Mouse (Mus musculus) forebrain, embryonic 12.5 days (tissue): Measurements from ENCODE around the gene Maco1. TPM values are rescaled to one million over a fixed set of nuclear protein-coding genes. Genes with fewer than 3 reads are reported as not detected.
"Not testable (repeated sequence)": the region's sequence is repeated elsewhere in the genome, so short reads cannot be mapped to it uniquely, and the experiment has no call there.

Source experiments
- ATAC-seq: fragments of 200-750 bp; cut with Nextera tagmentation; 2 replicates; pipeline ENCODE4 v1.8.0; 2017; ENCODE audit warnings: moderate TSS enrichment; ENCODE audit not compliant: low FRiP score
- H3K27ac ChIP-seq: fragments of 300-500 bp; sonication (generic); 2 replicates; pipeline ENCODE4 v1.5.1; 2016; ENCODE audit warnings: mild to moderate bottlenecking
- H3K27me3 ChIP-seq: fragments of 300-500 bp; sonication (generic); 2 replicates; pipeline ENCODE4 v1.6.1; 2016; ENCODE audit warnings: mild to moderate bottlenecking
- H3K36me3 ChIP-seq: fragments of 300-500 bp; sonication (generic); replicated peaks from 2 replicates; pipeline ENCODE4 v1.6.1; 2016; ENCODE audit warnings: mild to moderate bottlenecking
- H3K4me1 ChIP-seq: fragments of 300-500 bp; sonication (generic); 2 replicates; pipeline ENCODE4 v1.6.1; 2016
- H3K4me2 ChIP-seq: fragments of 300-500 bp; sonication (generic); 2 replicates; pipeline ENCODE4 v1.6.1; 2016; ENCODE audit warnings: mild to moderate bottlenecking, moderate library complexity
- H3K4me3 ChIP-seq: fragments of 300-500 bp; sonication (generic); replicated peaks from 2 replicates; pipeline ENCODE4 v1.5.1; 2016; ENCODE audit warnings: mild to moderate bottlenecking
- H3K9ac ChIP-seq: fragments of 300-500 bp; sonication (generic); 2 replicates; pipeline ENCODE4 v1.6.1; 2016; ENCODE audit warnings: mild to moderate bottlenecking
- H3K9me3 ChIP-seq: fragments of 300-500 bp; sonication (generic); 2 replicates; pipeline ENCODE4 v1.6.1; 2016
- WGBS: fragments of 180-500 bp; shearing (Covaris S2); methylation state at CpG from one replicate; pipeline ENCODE4 v1.1.7; 2016; 5-methylcytosine and 5-hydroxymethylcytosine counted together
- polyA plus RNA-seq: library from polyadenylated mRNA; unstranded; fragments of >200 nt; fragmentation: Nextera tagmentation; extraction: Ambion mirVana; gene quantifications from 2 replicates; pipeline ENCODE4 v1.2.1, GENCODE M21; 2016

Maco1 gene
- polyA plus RNA-seq, 1 experiment from 2014 or later, result 79.9 TPM

- H3K27ac ChIP-seq, result no peak overlapping the region
- ATAC-seq, result no peak
- WGBS, result 38% methylated on average over 3 of the region's 3 CpGs
- no peak overlapping the region for H3K4me3 ChIP-seq
- no peaks in the 10 kb centered on the region for H3K36me3 ChIP-seq
- H3K9ac ChIP-seq, result no peak overlapping the region
- H3K9me3 ChIP-seq, result no peaks in the 10 kb centered on the region
- H3K27me3 ChIP-seq, result peaks cover 28% of the 10 kb centered on the region
- H3K4me1 ChIP-seq, result peaks cover 19% of the 10 kb centered on the region
- H3K4me2 ChIP-seq, result no peak overlapping the region
Measured at GRCm38 (mm10) chr4:134855371-134855770, 2.2 kb upstream of the Maco1 start.

- H3K9ac ChIP-seq, result peak overlapping the region; percentile 65
- H3K9me3 ChIP-seq, result no peaks in the 10 kb centered on the region
- H3K27ac ChIP-seq, result peak overlapping the region; percentile 96
- peak; percentile 95 for ATAC-seq
- peak overlapping the region; percentile 100 for H3K4me3 ChIP-seq
- peak overlapping the region; percentile 66 for H3K4me2 ChIP-seq
- no peaks in the 10 kb centered on the region for H3K36me3 ChIP-seq
- peaks cover 19% of the 10 kb centered on the region for H3K4me1 ChIP-seq
- peaks cover 28% of the 10 kb centered on the region for H3K27me3 ChIP-seq
- WGBS, result 1% methylated on average over 84 of the region's 91 CpGs
Measured at GRCm38 (mm10) chr4:134853637-134854485, 716 bp upstream of the Maco1 start.

GRCm38 (mm10) chr4:134852438-134853255 is 498 bp downstream of the Maco1 start:
- peak; percentile 36 for ATAC-seq
- Histone ChIP-seq H3K9me3 (no peaks in the 10 kb centered on the region), H3K27ac (peak overlapping the region; percentile 96), H3K4me2 (peak overlapping the region; percentile 77), H3K4me3 (peak overlapping the region; percentile 100), H3K9ac (peak overlapping the region; percentile 100), H3K4me1 (peaks cover 22% of the 10 kb centered on the region), H3K27me3 (peaks cover 28% of the 10 kb centered on the region), H3K36me3 (no peaks in the 10 kb centered on the region)
- under 1% methylated on average over 80 of the region's 106 CpGs for WGBS

GRCm38 (mm10) chr4:134851876-134852275 is 1.3 kb downstream of the Maco1 start:
- Histone ChIP-seq H3K36me3 (no peaks in the 10 kb centered on the region), H3K27ac (no peak overlapping the region), H3K4me3 (peak overlapping the region; percentile 100), H3K4me1 (peaks cover 26% of the 10 kb centered on the region), H3K9ac (peak overlapping the region; percentile 100), H3K27me3 (peaks cover 25% of the 10 kb centered on the region), H3K4me2 (peak overlapping the region; percentile 77), H3K9me3 (no peaks in the 10 kb centered on the region)
- 12% methylated on average over 14 of the region's 14 CpGs for WGBS
- no peak for ATAC-seq

- H3K4me1 ChIP-seq, result peaks cover 26% of the 10 kb centered on the region
- H3K9ac ChIP-seq, result 0 out of 2 replicates have a peak overlapping the region, but pooled peaks have one; percentile 100
- H3K27ac ChIP-seq, result no peak overlapping the region
- H3K27me3 ChIP-seq, result peaks cover 19% of the 10 kb centered on the region
- no peaks in the 10 kb centered on the region for H3K9me3 ChIP-seq
- 24% methylated on average over 2 of the region's 2 CpGs for WGBS
- H3K36me3 ChIP-seq, result no peaks in the 10 kb centered on the region
- peak overlapping the region; percentile 77 for H3K4me2 ChIP-seq
- no peak for ATAC-seq
- H3K4me3 ChIP-seq, result peak overlapping the region; percentile 100
Measured at GRCm38 (mm10) chr4:134851236-134851635, 1.9 kb downstream of the Maco1 start.

GRCm38 (mm10) chr4:134850551-134850950 is 2.6 kb downstream of the Maco1 start:
- no peak overlapping the region for H3K9ac ChIP-seq
- ATAC-seq, result no peak
- H3K27me3 ChIP-seq, result peaks cover 12% of the 10 kb centered on the region
- H3K9me3 ChIP-seq, result no peaks in the 10 kb centered on the region
- no peaks in the 10 kb centered on the region for H3K36me3 ChIP-seq
- 80% methylated on average over 4 of the region's 4 CpGs for WGBS
- no peak overlapping the region for H3K27ac ChIP-seq
- H3K4me3 ChIP-seq, result no peak overlapping the region; the same call in 1 of the 2 replicates
- peaks cover 26% of the 10 kb centered on the region for H3K4me1 ChIP-seq
- H3K4me2 ChIP-seq, result peak overlapping the region; percentile 23; the same call in 1 of the 2 replicates

GRCm38 (mm10) chr4:134847587-134847986 is 5.6 kb downstream of the Maco1 start:
- H3K36me3 ChIP-seq, result no peaks in the 10 kb centered on the region
- no peaks in the 10 kb centered on the region for H3K9me3 ChIP-seq
- H3K4me1 ChIP-seq, result peaks cover 23% of the 10 kb centered on the region
- H3K4me2 ChIP-seq, result no peak overlapping the region
- ATAC-seq, result no peak
- H3K27ac ChIP-seq, result no peak overlapping the region
- no peak overlapping the region for H3K4me3 ChIP-seq
- H3K9ac ChIP-seq, result no peak overlapping the region
- 89% methylated on average over 4 of the region's 4 CpGs for WGBS
- no peaks in the 10 kb centered on the region for H3K27me3 ChIP-seq

GRCm38 (mm10) chr4:134843566-134843965 is 9.6 kb downstream of the Maco1 start:
- H3K27ac ChIP-seq, result no peak overlapping the region
- 93% methylated on average over 4 of the region's 4 CpGs for WGBS
- no peaks in the 10 kb centered on the region for H3K36me3 ChIP-seq
- no peak overlapping the region for H3K9ac ChIP-seq
- H3K4me1 ChIP-seq, result peaks cover 7% of the 10 kb centered on the region; the same call in 1 of the 2 replicates
- H3K4me3 ChIP-seq, result no peak overlapping the region
- no peak for ATAC-seq
- H3K27me3 ChIP-seq, result no peaks in the 10 kb centered on the region
- no peak overlapping the region for H3K4me2 ChIP-seq
- no peaks in the 10 kb centered on the region for H3K9me3 ChIP-seq

- no peaks in the 10 kb centered on the region for H3K4me1 ChIP-seq
- WGBS, result 85% methylated on average over 1 of the region's 1 CpGs
- H3K4me2 ChIP-seq, result no peak overlapping the region
- no peaks in the 10 kb centered on the region for H3K27me3 ChIP-seq
- no peak overlapping the region for H3K9ac ChIP-seq
- no peak overlapping the region for H3K4me3 ChIP-seq
- no peak overlapping the region for H3K27ac ChIP-seq
- ATAC-seq, result no peak
- H3K36me3 ChIP-seq, result peaks cover 8% of the 10 kb centered on the region
- H3K9me3 ChIP-seq, result no peaks in the 10 kb centered on the region
Measured at GRCm38 (mm10) chr4:134840231-134840630, 12.9 kb downstream of the Maco1 start.

GRCm38 (mm10) chr4:134838706-134839105 is 14.4 kb downstream of the Maco1 start:
- not testable (repeated sequence) for H3K4me1 ChIP-seq, H3K9ac ChIP-seq, H3K27me3 ChIP-seq, H3K4me2 ChIP-seq, ATAC-seq, H3K4me3 ChIP-seq, H3K9me3 ChIP-seq, H3K27ac ChIP-seq
- H3K36me3 ChIP-seq, result peaks cover 13% of the 10 kb centered on the region
- WGBS, result 90% methylated on average over 3 of the region's 3 CpGs

GRCm38 (mm10) chr4:134838221-134838620 is 14.9 kb downstream of the Maco1 start:
- ATAC-seq, result no peak
- 96% methylated on average over 1 of the region's 1 CpGs for WGBS
- Histone ChIP-seq H3K27ac (no peak overlapping the region), H3K4me2 (no peak overlapping the region), H3K4me3 (no peak overlapping the region), H3K27me3 (no peaks in the 10 kb centered on the region), H3K36me3 (peaks cover 13% of the 10 kb centered on the region), H3K9me3 (no peaks in the 10 kb centered on the region), H3K9ac (no peak overlapping the region), H3K4me1 (no peaks in the 10 kb centered on the region)

GRCm38 (mm10) chr4:134835486-134835885 is 17.7 kb downstream of the Maco1 start:
- peaks cover 27% of the 10 kb centered on the region for H3K36me3 ChIP-seq
- no peaks in the 10 kb centered on the region for H3K9me3 ChIP-seq
- no peak overlapping the region for H3K27ac ChIP-seq
- no peaks in the 10 kb centered on the region for H3K4me1 ChIP-seq
- 93% methylated on average over 4 of the region's 4 CpGs for WGBS
- H3K4me3 ChIP-seq, result no peak overlapping the region
- no peak overlapping the region for H3K4me2 ChIP-seq
- no peaks in the 10 kb centered on the region for H3K27me3 ChIP-seq
- no peak overlapping the region for H3K9ac ChIP-seq
- ATAC-seq, result no peak
